Mouse (Mus musculus) brain, embryonic 14.5 days (tissue): ENCODE measurements around the gene Mrpl39. TPM values are rescaled to one million over a fixed set of nuclear protein-coding genes. Genes with fewer than 3 reads are reported as not detected.
A peak's percentile ranks its signal among the peaks of the same experiment; 100 is the strongest.

ENCODE experiments used
- DNase-seq: peaks from one replicate; pipeline ENCODE4 v3.0.0-alpha.2; 2011; ENCODE audit warnings: low read depth
- CTCF ChIP-seq: fragments of 200-500 bp; IDR thresholded peaks from 2 replicates; pipeline ENCODE4 v1.5.1; 2012; ENCODE audit warnings: inconsistent platforms, mild to moderate bottlenecking, moderate library complexity, borderline replicate concordance; ENCODE audit not compliant: insufficient read depth, insufficient read length; ENCODE audit errors: extremely low read depth
- POLR2A ChIP-seq: fragments of 200-500 bp; IDR thresholded peaks from 2 replicates; pipeline ENCODE4 v1.6.1; 2012; ENCODE audit warnings: mild to moderate bottlenecking, inconsistent platforms, borderline replicate concordance; ENCODE audit not compliant: poor library complexity, insufficient read depth, insufficient read length, severe bottlenecking; ENCODE audit errors: extremely low read depth
- polyA plus RNA-seq: library from polyadenylated mRNA; depleted of rRNA; stranded (reverse); fragments of >200 nt; gene quantifications from 2 replicates; pipeline ENCODE4 v1.2.3, GENCODE M21; 2012

Mrpl39 gene
- polyA plus RNA-seq, 1 experiment, result 26.4 TPM

GRCm38 (mm10) chr16:84771461-84771860 is 35.9 kb upstream of the Mrpl39 start:
- no peak for TF ChIP-seq CTCF
- TF ChIP-seq POLR2A, result no peak

GRCm38 (mm10) chr16:84770891-84771290 is 35.3 kb upstream of the Mrpl39 start:
- no peak for DNase-seq
- no peak for TF ChIP-seq POLR2A
- TF ChIP-seq CTCF, result no peak

More at GRCm38 (mm10) chr16:84771461-84771860, 35.9 kb upstream of the Mrpl39 start:
- no peak for DNase-seq

GRCm38 (mm10) chr16:84769619-84770464 is 34.3 kb upstream of the Mrpl39 start:
- TF ChIP-seq CTCF (no peak), POLR2A (no peak)
- DNase-seq, result no peak

- DNase-seq, result no peak
- TF ChIP-seq CTCF, result no peak
- no peak for TF ChIP-seq POLR2A
Measured at GRCm38 (mm10) chr16:84769182-84769581, 33.6 kb upstream of the Mrpl39 start.

GRCm38 (mm10) chr16:84767956-84768355 is 32.4 kb upstream of the Mrpl39 start:
- no peak for TF ChIP-seq POLR2A
- no peak for TF ChIP-seq CTCF
- no peak for DNase-seq

- TF ChIP-seq POLR2A (no peak), CTCF (no peak)
- no peak for DNase-seq
Measured at GRCm38 (mm10) chr16:84745721-84746306, 10.3 kb upstream of the Mrpl39 start.

GRCm38 (mm10) chr16:84744703-84745490 is 9.4 kb upstream of the Mrpl39 start:
- TF ChIP-seq POLR2A (no peak), CTCF (no peak)
- peak; percentile 53 for DNase-seq

- TF ChIP-seq POLR2A (no peak), CTCF (no peak)
Measured at GRCm38 (mm10) chr16:84737358-84737757, 1.8 kb upstream of the Mrpl39 start.

GRCm38 (mm10) chr16:84734806-84735165 is 756 bp downstream of the Mrpl39 start:
- DNase-seq, result no peak
- TF ChIP-seq POLR2A, result no peak

More at GRCm38 (mm10) chr16:84737358-84737757, 1.8 kb upstream of the Mrpl39 start:
- no peak for DNase-seq

GRCm38 (mm10) chr16:84720670-84721069 is 14.9 kb downstream of the Mrpl39 start:
- DNase-seq, result no peak
- no peak for TF ChIP-seq POLR2A
- TF ChIP-seq CTCF, result no peak

GRCm38 (mm10) chr16:84718250-84718649 is 17.3 kb downstream of the Mrpl39 start:
- no peak for DNase-seq
- TF ChIP-seq POLR2A, result no peak
- TF ChIP-seq CTCF, result no peak
